Mouse (Mus musculus) limb, embryonic 15.5 days (tissue): ENCODE measurements around the gene Zc3h13. TPM values are rescaled to one million over a fixed set of nuclear protein-coding genes. Genes with fewer than 3 reads are reported as not detected.

Experiments used
- ATAC-seq: fragments of 200-750 bp; cut with Nextera tagmentation; 2 replicates; pipeline ENCODE4 v1.8.0; 2017; ENCODE audit warnings: low read depth, moderate TSS enrichment; ENCODE audit not compliant: insufficient number of reproducible peaks, low FRiP score, low TSS enrichment
- H3K27ac ChIP-seq: fragments of 300-500 bp; sonication (generic); 2 replicates; pipeline ENCODE4 v1.5.1; 2015; ENCODE audit warnings: moderate library complexity, mild to moderate bottlenecking, inconsistent platforms
- H3K27me3 ChIP-seq: fragments of 300-500 bp; sonication (generic); 2 replicates; pipeline ENCODE4 v1.6.1; 2015; ENCODE audit warnings: inconsistent platforms
- H3K36me3 ChIP-seq: fragments of 300-500 bp; sonication (generic); 2 replicates; pipeline ENCODE4 v1.6.1; 2015; ENCODE audit warnings: inconsistent platforms
- H3K4me1 ChIP-seq: fragments of 300-500 bp; sonication (generic); 2 replicates; pipeline ENCODE4 v1.6.1; 2015; ENCODE audit warnings: inconsistent platforms
- H3K4me2 ChIP-seq: fragments of 300-500 bp; sonication (generic); 2 replicates; pipeline ENCODE4 v1.6.1; 2015; ENCODE audit warnings: mild to moderate bottlenecking, inconsistent platforms
- H3K4me3 ChIP-seq: fragments of 300-500 bp; sonication (generic); 2 replicates; pipeline ENCODE4 v1.5.1; 2015; ENCODE audit warnings: mild to moderate bottlenecking, inconsistent platforms
- H3K9ac ChIP-seq: fragments of 300-500 bp; sonication (generic); 2 replicates; pipeline ENCODE4 v1.6.1; 2015; ENCODE audit warnings: inconsistent platforms
- H3K9me3 ChIP-seq: fragments of 300-500 bp; sonication (generic); 2 replicates; pipeline ENCODE4 v1.6.1; 2016; ENCODE audit warnings: inconsistent platforms
- WGBS: fragments of 180-500 bp; shearing (Covaris S2); methylation state at CpG from one replicate; pipeline ENCODE4 v1.1.7; 2015; 5-methylcytosine and 5-hydroxymethylcytosine counted together
- polyA plus RNA-seq: library from polyadenylated mRNA; unstranded; fragments of >200 nt; fragmentation: Nextera tagmentation; extraction: Ambion mirVana; gene quantifications from 2 replicates; pipeline ENCODE4 v1.2.1, GENCODE M21; 2015

Zc3h13 gene
- polyA plus RNA-seq: 33.5 and 36.3 TPM in 2 replicates

DNA sequence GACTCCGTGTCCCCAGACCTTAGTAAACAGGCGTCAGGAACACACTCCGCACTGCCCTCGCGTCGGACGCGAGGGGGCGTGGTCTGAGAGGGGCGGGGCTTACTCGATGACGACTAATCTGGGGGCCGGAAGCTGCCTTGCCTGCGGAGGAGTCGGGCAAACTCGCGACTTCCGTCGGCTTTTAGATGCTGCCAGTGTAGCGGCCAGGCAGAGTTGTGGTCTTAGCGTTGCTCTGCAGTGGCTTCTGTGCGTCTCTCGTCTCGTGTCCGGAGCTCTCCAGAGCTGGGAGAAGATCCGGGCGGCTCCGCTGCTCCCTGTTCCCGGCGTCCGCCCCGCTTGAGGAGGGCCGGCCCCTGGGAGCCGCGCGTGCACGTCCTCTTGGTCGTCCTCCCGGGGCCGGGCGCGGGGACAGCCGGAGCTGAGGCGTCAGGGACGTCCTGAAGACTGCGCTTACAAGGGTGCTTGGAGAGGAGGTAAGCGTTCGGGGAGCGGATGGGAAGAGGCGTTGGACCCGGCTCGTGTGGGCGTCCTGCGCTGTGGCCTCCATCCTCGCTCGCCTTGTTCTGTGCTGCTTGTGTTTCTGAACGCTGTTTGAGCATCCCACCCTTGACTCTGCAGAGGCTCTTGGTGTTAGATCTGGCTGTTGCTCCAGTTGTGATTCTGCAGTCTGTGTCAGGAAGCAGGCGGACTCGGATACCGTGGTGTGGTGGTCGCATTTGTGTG is at the start of gene Zc3h13:
Zc3h13 (plus strand) TSS at position 181 of the 723 bp plus-strand sequence.
- Histone ChIP-seq H3K9me3 (no peaks in the 10 kb centered on the region), H3K36me3 (no peaks in the 10 kb centered on the region), H3K4me2 (peak within 1 kb of the TSS; percentile 69), H3K9ac (peak within 1 kb of the TSS; percentile 95), H3K27me3 (peaks cover 6% of the 10 kb centered on the region; the same call in 1 of the 2 replicates), H3K4me3 (peak within 1 kb of the TSS; percentile 100), H3K4me1 (peaks cover 12% of the 10 kb centered on the region; the same call in 1 of the 2 replicates), H3K27ac (peak within 1 kb of the TSS; percentile 87)
- under 1% methylated on average over 61 of the region's 61 CpGs for WGBS
- peak; percentile 96 for ATAC-seq

DNA sequence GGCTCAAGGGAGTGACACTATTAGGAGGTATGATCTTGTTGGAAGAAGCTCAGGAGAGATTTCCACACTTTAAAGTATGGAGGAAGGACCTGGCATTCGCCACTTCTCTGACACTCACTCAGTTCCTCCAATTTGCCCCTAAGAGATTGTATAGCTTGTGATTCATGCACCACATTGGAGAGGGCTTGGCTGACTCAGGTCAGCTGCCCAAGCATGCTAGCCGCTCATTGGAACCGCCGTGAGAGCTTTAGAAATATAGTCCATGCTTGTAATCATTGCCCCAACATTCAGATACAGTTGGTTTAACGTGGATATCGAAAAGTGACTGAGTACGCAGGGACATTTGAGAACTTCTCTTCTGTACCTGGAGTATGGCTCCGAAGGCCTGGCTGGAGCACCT is 48.6 kb upstream of the Zc3h13 start:
- Histone ChIP-seq H3K27me3 (no peaks in the 10 kb centered on the region), H3K4me3 (no peak overlapping the region), H3K4me2 (no peak overlapping the region), H3K27ac (no peak overlapping the region), H3K36me3 (no peaks in the 10 kb centered on the region), H3K4me1 (no peaks in the 10 kb centered on the region), H3K9me3 (no peaks in the 10 kb centered on the region), H3K9ac (no peak overlapping the region)
- 84% methylated on average over 8 of the region's 8 CpGs for WGBS
- no peak for ATAC-seq

DNA sequence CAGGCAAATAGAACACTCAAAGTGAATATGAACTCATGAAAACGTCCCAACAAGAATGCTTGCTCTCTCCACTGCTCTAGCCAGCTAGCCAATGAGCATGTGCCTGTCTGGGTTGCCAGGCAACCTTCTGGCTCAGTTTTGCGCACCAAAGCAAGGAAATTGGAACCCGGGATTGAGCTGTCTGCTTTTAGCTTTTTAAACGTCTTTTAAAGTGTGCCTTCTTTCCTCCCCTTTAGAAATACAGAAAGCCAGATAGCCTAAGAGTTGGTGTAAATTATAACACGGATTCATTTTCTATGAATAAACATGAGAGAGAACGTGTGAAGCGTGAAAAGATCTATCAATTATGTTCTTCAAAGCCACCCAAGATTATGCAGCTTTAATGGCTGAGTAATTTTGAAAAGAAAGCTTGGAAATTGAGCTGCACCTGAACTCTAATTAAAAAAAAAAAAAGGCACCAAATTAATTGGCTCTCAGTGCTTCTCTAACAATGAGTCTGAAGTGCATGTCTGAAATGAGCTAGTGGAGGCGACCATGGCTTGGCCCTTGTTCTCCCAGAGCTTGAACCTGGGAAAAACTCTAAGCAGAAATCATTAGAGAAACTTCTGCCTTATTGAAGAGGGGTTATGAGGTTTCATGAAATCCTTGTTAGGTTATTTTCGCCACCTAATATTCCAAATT is 48.1 kb upstream of the Zc3h13 start:
- no peak overlapping the region for H3K9ac ChIP-seq
- H3K9me3 ChIP-seq: no peaks in the 10 kb centered on the region
- no peaks in the 10 kb centered on the region for H3K27me3 ChIP-seq
- no peak overlapping the region for H3K4me3 ChIP-seq
- H3K27ac ChIP-seq: no peak overlapping the region
- WGBS: 57% methylated on average over 9 of the region's 9 CpGs
- no peaks in the 10 kb centered on the region for H3K36me3 ChIP-seq
- H3K4me1 ChIP-seq: no peaks in the 10 kb centered on the region
- ATAC-seq: no peak
- no peak overlapping the region for H3K4me2 ChIP-seq

- Histone ChIP-seq H3K4me1 (no peaks in the 10 kb centered on the region), H3K9me3 (no peaks in the 10 kb centered on the region), H3K27ac (no peak overlapping the region), H3K4me2 (no peak overlapping the region), H3K27me3 (no peaks in the 10 kb centered on the region), H3K36me3 (no peaks in the 10 kb centered on the region), H3K9ac (no peak overlapping the region), H3K4me3 (no peak overlapping the region)
- ATAC-seq: no peak
- WGBS: 79% methylated on average over 4 of the region's 4 CpGs
These were observed 47.6 kb upstream of the Zc3h13 start for GRCm38 (mm10) chr14:75236636-75237003.

GRCm38 (mm10) chr14:75237096-75237495 is 47.1 kb upstream of the Zc3h13 start:
- H3K9me3 ChIP-seq: no peaks in the 10 kb centered on the region
- H3K36me3 ChIP-seq: no peaks in the 10 kb centered on the region
- 86% methylated on average over 8 of the region's 8 CpGs for WGBS

DNA sequence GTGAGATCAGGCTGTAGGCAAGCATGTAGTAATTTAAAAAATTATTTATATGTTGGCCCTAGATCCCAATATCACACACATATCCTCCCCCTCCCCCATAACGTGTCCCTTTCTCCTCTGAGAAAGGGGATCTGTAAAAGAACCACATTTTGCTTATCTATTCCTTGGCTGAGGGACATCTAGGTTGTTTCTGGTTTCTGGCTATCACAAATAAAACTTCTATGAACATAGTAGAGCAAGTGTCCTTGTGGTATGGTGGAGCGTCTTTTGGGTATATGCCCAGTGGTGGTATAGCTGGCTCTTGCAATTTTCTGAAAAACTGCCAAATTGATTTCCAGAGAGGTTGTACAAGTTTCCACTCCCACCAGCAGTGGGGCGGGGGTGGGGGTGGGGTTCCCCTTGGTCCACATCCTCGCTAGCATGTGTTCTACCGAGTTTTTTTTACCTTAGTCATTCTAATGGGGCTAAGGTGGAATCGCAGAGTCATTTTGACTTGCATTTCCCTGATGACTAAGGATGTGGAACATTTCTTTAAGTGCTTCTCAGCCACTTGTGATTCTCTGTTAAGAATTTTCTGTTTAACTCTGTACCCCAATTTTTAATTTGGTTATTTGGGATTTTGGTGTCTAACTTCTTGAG is 46.0 kb upstream of the Zc3h13 start:
- Histone ChIP-seq H3K4me3 (no peak overlapping the region), H3K4me1 (no peaks in the 10 kb centered on the region), H3K27me3 (no peaks in the 10 kb centered on the region), H3K36me3 (no peaks in the 10 kb centered on the region), H3K9ac (no peak overlapping the region), H3K4me2 (no peak overlapping the region), H3K9me3 (no peaks in the 10 kb centered on the region), H3K27ac (no peak overlapping the region)
- 74% methylated on average over 6 of the region's 6 CpGs for WGBS
- ATAC-seq: no peak

More at GRCm38 (mm10) chr14:75237096-75237495, 47.1 kb upstream of the Zc3h13 start:
- H3K4me2 ChIP-seq: no peak overlapping the region
- H3K27ac ChIP-seq: no peak overlapping the region
- H3K4me3 ChIP-seq: no peak overlapping the region
- no peaks in the 10 kb centered on the region for H3K4me1 ChIP-seq
- ATAC-seq: no peak
- H3K27me3 ChIP-seq: no peaks in the 10 kb centered on the region
- H3K9ac ChIP-seq: no peak overlapping the region

DNA sequence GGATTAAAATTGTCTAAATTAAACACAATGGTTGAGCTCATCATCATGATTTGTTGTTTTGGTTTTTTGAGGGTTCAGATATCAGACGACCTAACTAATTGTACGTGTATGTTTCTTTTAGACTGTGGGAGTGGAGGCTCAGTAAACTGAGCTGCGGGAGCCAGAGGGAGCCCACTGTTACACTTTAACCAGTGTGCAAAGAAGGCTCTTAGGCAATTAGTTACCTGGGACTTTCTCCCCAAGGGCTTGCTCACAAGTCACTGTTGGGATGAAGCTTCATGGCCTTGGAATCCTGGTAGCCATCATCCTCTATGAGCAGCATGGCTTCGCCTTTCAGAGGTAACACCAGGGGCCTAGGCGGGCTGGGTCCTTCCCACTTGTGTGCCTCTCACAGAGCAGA is 42.1 kb upstream of the Zc3h13 start, which contains the start of gene Cpb2:
Cpb2 (plus strand) TSS at position 201 of the 400 bp plus-strand sequence.
- H3K4me1 ChIP-seq: no peaks in the 10 kb centered on the region

GRCm38 (mm10) chr14:75246024-75247000 is 37.9 kb upstream of the Zc3h13 start:
- H3K36me3 ChIP-seq: no peaks in the 10 kb centered on the region

More for the DNA sequence above, 42.1 kb upstream of the Zc3h13 start, which contains the start of gene Cpb2:
- no peak within 1 kb of the TSS for H3K9ac ChIP-seq
- H3K36me3 ChIP-seq: no peaks in the 10 kb centered on the region
- H3K4me3 ChIP-seq: no peak within 1 kb of the TSS
- no peaks in the 10 kb centered on the region for H3K9me3 ChIP-seq
- no peak for ATAC-seq
- WGBS: 89% methylated on average over 5 of the region's 5 CpGs
- no peak within 1 kb of the TSS for H3K27ac ChIP-seq
- H3K4me2 ChIP-seq: no peak within 1 kb of the TSS
- H3K27me3 ChIP-seq: no peaks in the 10 kb centered on the region

GRCm38 (mm10) chr14:75250432-75250831 is 33.7 kb upstream of the Zc3h13 start:
- 85% methylated on average over 3 of the region's 3 CpGs for WGBS

More at GRCm38 (mm10) chr14:75246024-75247000, 37.9 kb upstream of the Zc3h13 start:
- no peaks in the 10 kb centered on the region for H3K27me3 ChIP-seq
- no peak overlapping the region for H3K4me3 ChIP-seq
- ATAC-seq: no peak
- no peak overlapping the region for H3K4me2 ChIP-seq
- WGBS: 70% methylated on average over 11 of the region's 11 CpGs
- no peaks in the 10 kb centered on the region for H3K9me3 ChIP-seq
- no peak overlapping the region for H3K9ac ChIP-seq
- H3K4me1 ChIP-seq: no peaks in the 10 kb centered on the region
- no peak overlapping the region for H3K27ac ChIP-seq

DNA sequence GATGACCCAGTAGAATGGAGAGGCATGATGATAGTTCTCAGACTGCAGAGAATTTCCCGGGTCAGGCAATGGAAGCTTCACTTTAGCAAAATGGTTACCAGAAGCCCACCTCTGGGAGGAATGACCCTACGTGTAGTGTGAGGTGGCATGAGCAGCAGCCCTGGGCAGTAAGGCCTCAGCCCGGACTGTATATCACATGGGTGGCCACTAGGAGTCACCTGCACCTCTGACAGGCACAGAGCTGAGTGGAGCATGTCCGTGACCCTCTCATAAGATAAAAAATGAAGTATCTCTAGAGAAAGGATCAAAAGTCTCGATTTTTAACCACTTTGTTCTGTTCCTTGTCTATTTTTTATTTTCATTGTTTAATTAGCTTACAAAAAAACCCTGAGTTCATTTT is 27.7 kb upstream of the Zc3h13 start:
- no peak for ATAC-seq
- Histone ChIP-seq H3K4me3 (no peak overlapping the region), H3K9me3 (no peaks in the 10 kb centered on the region), H3K36me3 (no peaks in the 10 kb centered on the region), H3K4me2 (no peak overlapping the region), H3K4me1 (no peaks in the 10 kb centered on the region), H3K27me3 (no peaks in the 10 kb centered on the region), H3K9ac (no peak overlapping the region), H3K27ac (no peak overlapping the region)
- WGBS: 51% methylated on average over 5 of the region's 5 CpGs

More at GRCm38 (mm10) chr14:75250432-75250831, 33.7 kb upstream of the Zc3h13 start:
- H3K9me3 ChIP-seq: no peaks in the 10 kb centered on the region
- H3K4me1 ChIP-seq: no peaks in the 10 kb centered on the region
- no peak for ATAC-seq
- no peak overlapping the region for H3K9ac ChIP-seq
- H3K27ac ChIP-seq: no peak overlapping the region
- no peak overlapping the region for H3K4me3 ChIP-seq
- H3K36me3 ChIP-seq: no peaks in the 10 kb centered on the region
- no peak overlapping the region for H3K4me2 ChIP-seq
- H3K27me3 ChIP-seq: no peaks in the 10 kb centered on the region

- Histone ChIP-seq H3K4me3 (no peak overlapping the region), H3K36me3 (no peaks in the 10 kb centered on the region), H3K9ac (no peak overlapping the region), H3K27me3 (0 out of 2 replicates have a peak, but pooled peaks cover 3% of the 10 kb centered on the region), H3K9me3 (no peaks in the 10 kb centered on the region), H3K4me1 (no peaks in the 10 kb centered on the region), H3K27ac (no peak overlapping the region), H3K4me2 (no peak overlapping the region)
- ATAC-seq: no peak
- 85% methylated on average over 5 of the region's 5 CpGs for WGBS
These were observed 14.6 kb upstream of the Zc3h13 start for GRCm38 (mm10) chr14:75269531-75269930.
